Mouse (Mus musculus) ES-Bruce4 (cell line): Measurements from ENCODE around the gene Nlrp1b.

Source experiments
- CTCF ChIP-seq: IDR thresholded peaks from one replicate; pipeline ENCODE4 v1.8.1; 2011; ENCODE audit warnings: low read depth, low read length
- EP300 ChIP-seq: IDR thresholded peaks from 2 replicates; pipeline ENCODE4 v1.6.1; 2011; ENCODE audit warnings: low read depth, low read length; ENCODE audit not compliant: insufficient read depth
- POLR2A ChIP-seq: IDR thresholded peaks from one replicate; pipeline ENCODE4 v1.8.1; 2011; ENCODE audit warnings: low read length; ENCODE audit not compliant: insufficient read depth

DNA sequence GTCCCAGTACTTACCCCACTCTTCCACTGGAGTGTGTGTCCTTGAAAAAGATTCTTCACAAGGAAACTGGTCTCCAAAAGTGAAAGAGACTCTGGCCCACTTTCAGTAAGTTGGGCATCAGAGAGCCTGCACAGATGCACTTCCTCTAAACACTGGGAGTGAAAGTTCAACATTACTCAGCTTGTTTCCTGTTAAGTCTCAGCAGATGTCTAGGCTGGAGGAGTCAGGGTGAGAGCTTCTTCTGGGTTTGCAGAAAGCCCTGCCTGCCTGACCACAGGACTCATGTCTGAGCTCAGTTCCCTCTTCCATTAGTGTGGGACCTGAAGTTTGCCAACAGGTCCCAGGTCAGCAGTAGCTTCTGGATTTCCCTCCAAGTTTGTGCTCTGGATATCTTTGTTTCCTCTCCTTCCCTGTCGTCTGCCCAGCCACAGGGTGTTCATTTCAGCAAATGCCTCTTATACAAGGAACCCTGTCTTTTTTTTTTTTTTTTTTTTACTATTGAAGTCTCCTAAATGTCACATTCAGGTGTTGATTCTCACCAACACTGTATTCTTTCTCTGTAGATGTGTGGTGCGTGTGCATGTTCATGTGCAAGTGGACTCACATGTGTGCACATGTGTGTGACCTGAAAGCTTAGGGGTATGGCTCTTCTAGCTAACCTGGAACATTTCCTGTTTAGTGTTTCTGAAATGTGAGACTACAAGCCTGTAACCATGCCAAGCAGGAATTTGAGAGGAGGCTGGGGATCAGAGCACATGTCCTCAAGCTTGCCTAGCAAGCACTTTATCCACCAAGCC, at the start of gene Nlrp1b:
- TF ChIP-seq CTCF, result no peak
- no peak for TF ChIP-seq POLR2A
- no peak for TF ChIP-seq EP300
